Mouse (Mus musculus) heart, adult 8-10 months (tissue): ENCODE results near the gene Tspan11. TPM values are rescaled to one million over a fixed set of nuclear protein-coding genes. Genes with fewer than 3 reads are reported as not detected.

Experiments used
- DNase-seq: peaks from one replicate; pipeline ENCODE4 v3.0.0; 2022; ENCODE audit warnings: low spot score
- total RNA-seq, 4 experiments: library from RNA; stranded (reverse); gene quantifications; 2 replicates each; pipeline ENCODE4 v1.2.4; 2022

Gene Tspan11
- total RNA-seq, 4 experiments from 2014 or later, result 0.79 to 1.7 (median 0.82) TPM

DNA sequence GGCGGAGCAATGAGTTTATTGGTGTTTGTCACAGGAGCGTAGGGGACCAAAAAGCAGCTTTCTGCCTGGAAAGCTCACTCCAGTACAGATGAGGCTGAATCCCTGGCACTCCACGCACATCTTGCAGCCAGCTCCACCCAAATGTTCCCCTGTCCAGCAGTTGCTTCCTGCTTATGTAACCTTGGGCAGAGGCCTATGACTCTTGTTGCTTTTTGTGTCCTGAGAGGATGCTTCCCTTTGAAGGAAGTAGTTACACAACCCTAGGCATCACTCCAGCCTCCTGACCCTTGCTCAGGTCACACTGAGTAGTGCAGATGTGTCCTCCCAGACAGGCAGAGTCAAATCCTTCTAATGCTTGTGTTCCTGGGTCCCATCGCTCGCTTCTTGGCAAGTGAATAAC is 46.5 kb downstream of the Tspan11 start:
- DNase-seq, result peak; percentile 29

DNA sequence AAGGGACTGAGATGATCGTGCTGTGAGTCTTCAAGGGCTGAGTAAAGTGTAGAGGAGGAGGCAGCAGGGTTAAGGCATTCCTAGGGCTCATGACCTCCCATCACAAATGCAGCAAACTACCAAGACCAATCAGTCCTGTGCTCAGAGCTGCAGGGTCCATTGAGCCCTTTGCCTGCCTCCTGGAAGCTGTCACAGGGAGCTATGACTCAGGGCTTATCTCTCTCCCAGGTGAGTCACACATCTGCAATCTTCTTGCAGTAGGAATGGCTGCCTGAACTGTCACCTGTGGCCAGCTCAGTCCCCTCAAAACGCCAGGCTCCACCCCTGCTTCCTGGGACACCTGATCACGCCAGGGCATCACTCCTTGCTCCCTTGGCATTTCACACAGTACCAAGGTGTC is 47.7 kb downstream of the Tspan11 start:
- DNase-seq, result no peak

DNA sequence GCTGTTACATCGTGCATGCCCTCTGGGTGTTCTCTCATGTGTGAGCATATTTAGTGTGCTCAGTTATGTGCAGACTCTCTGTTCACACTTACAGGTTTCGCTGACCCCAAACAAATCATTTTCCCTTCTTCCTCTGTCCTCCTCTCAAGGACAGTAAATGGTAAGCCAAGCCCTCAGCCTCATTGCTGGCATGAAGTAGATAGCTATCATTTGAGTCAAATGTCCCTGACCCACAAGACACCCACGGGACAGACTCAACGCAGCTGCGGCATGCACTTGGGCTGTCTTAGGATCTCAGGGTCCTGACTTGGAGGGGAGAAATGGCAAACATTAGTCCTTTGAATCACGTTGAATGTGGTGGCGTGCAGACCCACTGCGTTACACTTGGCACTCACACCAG is 55.0 kb downstream of the Tspan11 start:
- no peak for DNase-seq

GRCm38 (mm10) chr6:127945725-127946124 is 58.3 kb downstream of the Tspan11 start:
- peak; percentile 57 for DNase-seq

- no peak for DNase-seq
Observed at GRCm38 (mm10) chr6:127948656-127949055, 61.3 kb downstream of the Tspan11 start.

- DNase-seq, result no peak
Observed at GRCm38 (mm10) chr6:127949885-127950284, 62.5 kb downstream of the Tspan11 start.

- no peak for DNase-seq
Observed at GRCm38 (mm10) chr6:127953071-127953470, 65.7 kb downstream of the Tspan11 start.

DNA sequence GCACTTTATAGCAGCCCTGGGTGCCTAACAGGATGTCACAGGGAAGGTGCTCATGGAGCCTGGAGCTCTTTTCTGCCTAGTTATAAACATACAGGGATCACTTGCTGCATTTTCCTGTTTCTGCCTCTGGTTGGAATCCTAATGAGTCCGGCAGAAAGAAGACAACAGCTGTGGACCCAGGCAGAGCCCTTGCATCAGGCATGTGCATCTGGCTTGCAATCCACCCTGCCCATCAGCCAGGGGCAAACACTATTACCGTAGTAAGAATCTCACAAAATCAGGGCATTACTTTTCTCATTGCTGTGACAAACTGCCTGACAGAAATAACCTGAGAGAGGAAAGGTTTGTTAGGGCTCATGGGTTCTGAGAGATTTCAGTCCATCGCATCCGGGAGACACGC is 68.8 kb downstream of the Tspan11 start:
- no peak for DNase-seq

GRCm38 (mm10) chr6:127960203-127960602 is 72.8 kb downstream of the Tspan11 start:
- no peak for DNase-seq

DNA sequence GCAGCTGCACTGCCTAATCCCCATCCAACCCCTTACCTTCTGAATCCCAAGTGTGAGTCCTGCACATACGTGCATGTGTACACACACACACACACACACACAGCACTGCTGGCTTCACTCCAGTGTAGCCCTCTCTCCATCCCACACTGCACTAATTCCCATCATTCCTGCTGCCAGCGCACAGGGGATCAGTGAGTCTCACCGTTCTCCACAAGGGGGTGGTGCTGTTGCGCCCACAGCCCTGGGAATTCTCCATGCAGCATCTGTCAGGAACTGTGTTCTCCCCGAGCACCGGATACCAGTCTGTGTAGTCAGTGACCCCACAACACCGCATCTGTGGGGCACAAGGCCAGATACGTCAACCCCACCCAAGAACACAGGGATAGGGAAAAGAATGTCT is 78.1 kb downstream of the Tspan11 start:
- no peak for DNase-seq

GRCm38 (mm10) chr6:127969709-127970108 is 82.3 kb downstream of the Tspan11 start:
- no peak for DNase-seq

DNA sequence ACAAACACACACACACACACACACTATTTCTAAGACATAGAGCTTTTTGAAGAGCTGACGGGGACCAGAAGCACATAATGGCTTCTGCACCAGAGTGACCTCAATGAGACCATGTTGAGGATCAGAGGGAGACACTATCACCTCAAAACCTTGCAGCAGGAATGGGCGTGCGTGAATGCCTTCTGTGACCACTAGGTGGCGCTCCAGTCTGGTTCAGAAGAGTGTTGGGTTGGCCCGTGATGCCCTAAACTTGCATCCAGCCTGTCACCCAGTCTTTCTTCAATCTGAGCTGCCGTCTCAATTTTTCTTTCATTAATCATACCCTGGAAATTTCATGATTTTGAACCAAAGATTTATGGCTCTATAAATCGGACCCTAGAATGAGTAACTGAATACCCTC is 82.7 kb downstream of the Tspan11 start:
- peak; percentile 75 for DNase-seq

DNA sequence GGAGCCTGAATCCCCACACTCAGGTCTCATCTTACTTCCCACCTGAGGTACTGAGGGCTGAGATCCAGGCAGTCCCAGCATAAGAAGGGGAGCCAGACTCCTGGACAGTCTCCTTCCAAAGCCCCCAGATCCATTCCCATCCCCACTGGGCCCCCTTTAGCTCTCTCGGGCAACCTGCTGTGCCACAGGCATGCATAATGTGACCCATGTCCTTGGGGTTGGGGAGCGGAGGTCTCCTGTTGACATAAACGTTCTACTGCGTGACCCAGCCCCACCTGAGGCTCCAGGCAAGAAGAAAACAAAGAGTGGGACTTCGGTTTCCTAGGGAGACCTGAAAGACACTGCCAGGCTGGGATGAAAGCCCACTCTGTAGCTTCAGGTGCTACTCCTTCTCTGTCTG is 83.5 kb downstream of the Tspan11 start:
- DNase-seq, result no peak

DNA sequence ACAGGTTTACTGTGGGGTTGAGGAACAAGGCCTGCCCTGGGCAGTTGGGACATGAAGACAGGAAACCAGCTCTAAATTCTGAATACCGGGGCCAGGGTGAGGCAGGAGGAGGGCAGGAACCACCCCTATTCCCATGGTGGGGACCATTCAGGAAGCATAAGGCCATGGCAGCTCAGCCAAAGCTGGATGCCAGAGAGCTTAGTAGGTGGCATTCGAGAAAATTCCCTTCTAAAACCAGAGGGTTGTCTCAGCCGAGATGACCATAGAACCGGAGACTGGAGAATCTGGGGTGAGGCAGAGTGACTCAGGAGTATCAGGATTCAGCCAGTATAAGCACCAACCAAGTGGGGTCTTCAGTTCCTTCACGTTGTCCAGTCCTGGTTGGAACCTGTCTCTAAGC is 84.5 kb downstream of the Tspan11 start:
- no peak for DNase-seq

GRCm38 (mm10) chr6:127973553-127973952 is 86.2 kb downstream of the Tspan11 start:
- DNase-seq, result no peak

DNA sequence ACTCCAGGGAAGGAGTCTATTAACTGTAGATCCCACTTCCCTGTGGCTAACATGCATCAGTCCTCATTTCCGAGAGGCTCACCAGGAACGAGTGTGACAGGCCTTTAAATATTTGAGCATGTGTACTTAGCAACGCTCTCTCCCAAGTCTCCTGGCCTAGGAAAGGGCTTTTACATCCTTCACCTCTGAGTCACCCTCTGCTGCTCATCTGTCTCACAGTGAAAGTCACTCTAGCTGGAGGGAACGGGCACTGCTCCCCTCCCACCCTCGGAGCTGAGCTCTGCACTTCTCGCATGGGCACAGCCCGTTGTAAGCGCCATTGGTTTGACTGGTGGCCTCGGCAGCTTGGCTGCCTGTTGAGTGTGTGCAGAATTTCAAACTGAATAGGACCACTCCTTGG is 86.6 kb downstream of the Tspan11 start:
- DNase-seq, result no peak

GRCm38 (mm10) chr6:127976695-127977094 is 89.3 kb downstream of the Tspan11 start:
- no peak for DNase-seq

DNA sequence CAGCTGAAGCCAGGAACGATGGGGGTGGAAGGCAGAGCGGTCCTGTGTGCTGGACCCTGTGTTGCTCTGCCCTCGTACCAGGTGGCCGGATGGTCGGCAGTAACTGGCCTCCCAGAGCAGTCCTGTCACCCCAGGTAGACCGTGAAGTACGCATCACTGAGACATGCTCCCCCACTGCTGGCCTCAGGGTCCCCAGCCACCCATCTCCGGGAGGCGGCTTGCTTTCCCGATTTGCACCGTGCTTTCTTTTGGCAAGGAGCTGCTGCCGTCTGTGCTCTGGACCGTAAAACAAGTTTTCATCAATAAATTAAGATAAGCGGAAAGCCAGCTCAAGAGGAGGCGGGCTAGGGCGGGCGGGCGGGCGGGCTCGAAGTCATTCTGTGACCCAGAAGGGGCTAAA is 91.6 kb downstream of the Tspan11 start:
- no peak for DNase-seq

DNA sequence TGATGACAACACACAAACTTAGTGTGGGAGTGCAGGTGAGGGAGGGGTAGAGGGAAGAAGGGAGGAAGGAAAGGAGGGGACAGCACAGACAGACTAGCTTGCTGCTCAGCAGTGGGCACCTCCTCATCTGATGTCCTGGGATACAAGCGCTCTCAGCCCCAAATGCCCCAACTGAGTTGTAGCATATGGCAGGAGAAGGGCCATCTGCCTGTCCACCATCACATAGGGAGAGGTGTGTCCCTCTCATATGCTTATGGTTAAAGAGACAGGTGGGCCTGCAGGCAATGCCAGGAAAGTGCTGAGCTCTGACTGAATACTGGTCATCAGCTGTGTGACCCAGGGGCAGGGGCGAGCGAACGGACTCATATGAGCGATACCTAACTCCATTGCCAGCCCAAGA is 92.4 kb downstream of the Tspan11 start:
- no peak for DNase-seq

DNA sequence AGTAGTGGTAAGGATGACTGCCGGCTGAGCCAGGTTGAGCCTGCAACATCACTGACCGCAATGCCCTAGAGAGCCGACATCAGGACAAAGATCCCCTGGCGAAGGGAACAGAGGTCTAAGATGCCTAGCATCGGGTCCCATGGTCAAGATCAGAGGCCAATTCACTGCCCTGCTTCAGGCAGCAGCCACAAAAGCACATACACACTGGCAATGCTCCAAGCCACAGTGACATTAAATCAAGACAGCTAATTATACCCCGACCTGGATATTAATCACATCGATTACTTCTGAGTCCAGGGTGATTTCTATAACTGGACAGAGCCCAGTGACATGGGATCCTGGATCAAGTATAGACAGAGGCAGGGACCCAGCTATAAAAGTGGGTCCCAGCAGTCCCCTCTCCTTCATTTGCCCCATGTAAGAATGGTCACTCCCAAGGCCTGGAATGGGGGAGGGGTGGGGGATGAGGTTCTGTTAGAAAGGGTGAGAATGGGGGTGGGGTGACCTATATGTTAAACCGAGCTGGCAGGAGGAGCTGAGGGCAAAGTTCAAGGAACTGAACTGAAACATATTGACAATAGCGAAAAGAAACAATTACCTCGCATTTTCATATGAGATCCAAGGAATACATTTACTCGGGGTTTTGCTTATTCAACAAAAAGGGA is 93.1 kb downstream of the Tspan11 start:
- no peak for DNase-seq

DNA sequence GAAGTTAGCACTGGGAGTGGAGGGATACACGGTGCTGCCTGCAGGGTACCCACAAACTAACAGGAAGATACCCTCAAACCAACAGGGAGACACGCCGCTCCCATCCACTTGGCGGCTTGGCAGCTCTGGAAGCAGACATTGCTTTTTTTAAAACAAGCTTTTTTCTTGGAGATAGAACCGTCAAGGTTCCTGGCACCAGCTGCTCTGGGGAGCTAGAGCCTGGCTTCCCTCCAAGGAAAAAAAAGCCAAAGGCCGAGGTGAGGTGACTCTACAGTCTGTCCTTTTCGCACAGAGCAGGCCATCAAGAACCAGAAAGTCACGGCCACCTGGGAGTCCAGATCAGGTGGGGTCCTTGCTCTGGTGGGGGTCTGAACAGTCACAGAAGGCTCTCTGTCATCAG is 93.8 kb downstream of the Tspan11 start:
- DNase-seq, result no peak

DNA sequence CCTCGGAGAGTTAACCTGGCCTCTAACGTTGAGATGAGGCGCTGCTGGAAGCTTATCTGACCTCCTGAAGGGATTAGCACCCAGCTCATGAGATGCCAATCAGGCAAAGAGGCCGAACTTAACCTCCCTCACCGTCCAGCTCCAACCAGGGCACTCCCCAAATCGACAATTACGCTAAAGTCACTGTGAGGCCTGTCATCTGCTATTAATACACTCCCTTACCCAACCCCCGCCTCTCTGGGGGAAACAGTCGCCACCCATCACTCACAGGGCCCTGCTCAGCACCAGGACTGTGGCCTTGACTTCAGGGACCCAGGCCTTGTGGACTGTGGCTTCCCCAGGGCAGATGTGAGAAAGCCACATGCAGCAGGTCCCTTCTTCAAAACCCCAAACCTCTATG is 99.0 kb downstream of the Tspan11 start:
- DNase-seq, result peak; percentile 57

GRCm38 (mm10) chr6:127987374-127987773 is 100.0 kb downstream of the Tspan11 start:
- DNase-seq, result peak; percentile 19

GRCm38 (mm10) chr6:127988944-127989494 is 101.6 kb downstream of the Tspan11 start:
- no peak for DNase-seq
